Mouse (Mus musculus) urinary bladder, adult 2 months (tissue): Measurements from ENCODE around the gene Magi2. TPM values are rescaled to one million over a fixed set of nuclear protein-coding genes. Genes with fewer than 3 reads are reported as not detected.

Experiments
- DNase-seq: peaks from one replicate; pipeline ENCODE4 v3.0.0; 2022; ENCODE audit warnings: low spot score
- polyA plus RNA-seq: library from polyadenylated mRNA; depleted of rRNA; stranded (reverse); fragments of >200 nt; gene quantifications from 2 replicates; pipeline ENCODE4 v1.2.3, GENCODE M21; 2012

Gene Magi2
- polyA plus RNA-seq, 1 experiment = 1.8 TPM

DNA sequence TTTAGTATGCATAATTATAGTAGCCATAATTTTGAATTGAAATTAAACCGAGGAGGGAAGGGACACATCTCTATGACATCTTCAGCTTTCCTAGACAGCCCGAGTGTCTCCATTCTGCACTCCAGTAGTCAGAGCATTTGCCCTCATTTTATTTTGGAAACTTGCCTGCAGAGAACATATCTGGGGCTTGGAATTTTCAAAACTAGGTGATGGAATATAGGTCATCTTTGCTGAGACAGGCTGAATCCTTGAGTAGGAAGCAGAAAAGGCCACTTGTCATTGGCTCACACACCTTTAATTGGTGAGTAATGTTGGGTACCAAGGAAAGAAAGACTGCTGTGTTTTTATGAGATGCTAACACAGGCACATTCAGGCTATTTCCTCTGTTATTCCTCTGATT, 724.3 kb downstream of the Magi2 start:
- DNase-seq = no peak

DNA sequence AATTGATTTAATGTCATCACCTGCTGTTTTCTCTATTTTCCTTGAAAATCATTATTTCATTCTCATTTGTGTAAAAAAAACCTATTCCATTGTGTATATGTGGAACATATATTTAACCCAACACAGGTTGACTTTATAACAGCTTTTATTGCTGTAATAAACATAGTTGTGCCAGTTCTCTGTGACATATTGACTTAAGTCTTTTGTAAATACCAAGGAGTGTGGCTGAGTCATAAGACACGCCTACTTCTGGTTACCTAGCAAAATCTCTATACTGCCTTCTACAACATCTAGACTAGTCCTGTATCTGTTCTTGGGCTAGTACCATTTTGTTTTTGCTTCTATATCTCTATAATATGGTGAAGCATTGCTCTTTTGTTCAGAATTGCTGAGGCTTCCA, 737.3 kb downstream of the Magi2 start:
- no peak for DNase-seq

DNA sequence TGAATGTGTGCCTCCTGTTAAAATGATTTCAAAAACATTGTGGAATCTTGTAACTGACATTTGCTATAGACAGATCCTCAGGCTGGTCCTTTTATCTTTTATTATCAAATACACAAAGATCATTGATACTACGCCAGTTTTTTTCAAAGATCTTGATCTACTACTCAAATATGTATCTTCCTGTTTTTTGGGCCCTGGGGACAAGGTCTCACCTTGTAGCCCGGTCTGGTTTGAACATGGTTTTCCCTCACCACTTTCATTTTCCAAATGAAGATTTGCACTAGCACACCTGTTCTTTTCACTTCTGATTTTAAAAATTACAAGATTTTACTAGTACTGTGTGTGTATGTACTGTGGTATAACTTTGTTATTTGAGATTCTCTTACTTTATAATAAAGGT, 745.9 kb downstream of the Magi2 start:
- no peak for DNase-seq

DNA sequence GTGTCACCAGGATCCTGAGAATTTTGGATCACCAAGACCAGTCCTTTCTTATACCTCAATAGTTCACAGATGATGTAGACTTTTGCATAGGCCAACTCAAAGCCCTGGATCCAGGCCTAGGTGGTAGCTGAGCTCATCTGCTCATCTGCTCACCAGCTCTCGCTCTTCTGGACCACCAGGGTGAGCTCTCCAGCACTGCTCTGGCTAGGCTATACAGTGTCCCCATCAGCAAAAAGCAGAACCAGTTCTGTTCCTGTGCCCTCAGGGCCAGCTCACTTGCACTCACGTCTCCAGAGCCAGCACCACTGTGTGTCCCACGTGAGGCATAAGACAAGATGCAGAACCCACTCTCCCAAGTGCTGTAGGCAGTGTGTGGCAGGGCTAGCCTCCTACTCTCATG, 747.0 kb downstream of the Magi2 start:
- no peak for DNase-seq

DNA sequence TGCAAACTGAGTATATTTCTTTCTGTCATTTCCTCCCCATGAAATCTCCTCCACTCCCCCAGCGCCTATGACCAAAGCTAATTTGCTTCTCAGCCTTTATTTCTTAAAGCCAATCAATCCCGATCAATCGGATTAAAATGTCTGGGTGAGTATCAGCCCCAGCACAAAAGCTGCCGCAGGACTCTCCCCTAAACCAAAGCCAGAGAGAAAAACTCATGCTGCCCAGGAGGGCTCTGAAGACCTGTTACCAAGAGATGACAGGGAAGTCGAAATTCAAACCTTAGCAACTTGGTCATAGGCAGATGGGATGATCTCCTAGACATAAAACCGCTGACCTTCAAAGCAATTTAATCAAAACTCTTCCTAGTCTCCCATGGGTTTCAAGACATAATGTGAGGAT, 754.7 kb downstream of the Magi2 start:
- no peak for DNase-seq

DNA sequence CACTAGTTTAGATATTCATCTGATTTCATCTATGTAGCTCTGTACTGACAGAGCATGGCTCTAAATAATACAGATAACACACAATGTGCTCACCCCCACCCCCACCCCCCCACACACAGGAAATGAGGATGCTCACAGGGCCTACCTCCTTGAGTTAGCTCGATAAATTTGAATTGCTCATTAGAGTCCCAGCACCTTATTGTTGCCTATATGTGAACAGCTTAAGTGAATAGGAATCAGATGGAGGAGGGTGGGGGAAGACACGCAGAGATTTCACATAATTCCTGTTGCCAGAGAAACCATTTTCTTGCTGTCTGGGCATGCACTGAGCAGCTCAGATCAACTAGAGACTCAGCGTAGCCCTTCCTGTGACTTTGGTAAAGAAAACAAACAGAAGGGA, 755.2 kb downstream of the Magi2 start:
- no peak for DNase-seq

DNA sequence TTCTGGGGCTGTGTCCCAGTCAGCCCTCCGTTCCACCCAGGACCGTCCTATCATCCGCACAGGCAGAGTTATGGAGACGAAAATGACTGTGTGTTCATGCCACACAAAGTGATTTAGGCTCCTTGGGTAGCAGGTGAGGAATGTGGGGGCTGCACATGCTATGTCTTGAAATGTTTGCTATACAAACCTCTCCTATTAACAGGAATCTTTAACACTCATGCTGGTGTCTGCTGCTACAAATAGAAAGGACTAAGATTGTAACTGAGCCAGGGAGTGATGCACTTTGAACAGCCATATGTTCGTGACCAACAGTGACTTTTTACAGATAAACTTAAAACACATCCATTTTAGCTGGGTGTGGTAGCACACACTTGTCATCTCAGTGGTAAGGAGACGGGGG, 772.6 kb downstream of the Magi2 start:
- no peak for DNase-seq

DNA sequence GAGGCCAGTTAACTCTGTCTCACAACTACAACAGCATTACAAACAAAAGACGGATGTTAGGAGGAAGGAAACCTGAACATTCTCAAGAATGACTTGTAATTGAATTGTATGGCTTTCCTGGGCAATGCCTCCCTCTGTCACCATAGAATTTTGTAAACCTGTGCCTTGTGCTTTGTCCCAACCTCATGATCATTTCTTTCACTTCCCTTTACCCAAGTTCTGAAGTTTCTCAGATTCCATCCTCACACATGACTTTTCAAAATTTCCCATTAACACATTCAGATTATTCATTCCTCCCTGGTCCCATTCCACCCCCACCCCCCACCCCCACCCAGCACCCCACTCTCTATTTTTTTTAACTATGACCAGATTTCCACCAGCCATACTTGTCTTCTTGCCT, 773.1 kb downstream of the Magi2 start:
- no peak for DNase-seq

DNA sequence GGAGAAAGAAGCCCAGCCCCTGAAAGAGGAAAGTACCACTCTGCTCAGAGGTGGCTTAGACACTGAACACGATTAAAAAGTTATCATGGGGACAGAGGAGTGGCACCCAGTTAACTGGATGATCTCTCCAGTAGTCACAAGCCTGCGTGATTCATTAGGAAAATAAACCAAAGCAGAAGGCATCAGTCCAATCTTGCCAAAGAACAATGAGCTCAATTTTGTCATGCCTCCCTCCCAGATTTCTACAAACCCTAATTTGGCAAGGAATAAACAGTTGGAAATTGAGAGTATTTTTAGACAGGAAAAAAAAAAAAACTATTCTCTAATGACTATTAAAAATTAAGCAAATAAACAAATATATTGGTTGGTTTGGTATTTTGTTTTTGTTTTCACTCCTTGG, 779.8 kb downstream of the Magi2 start:
- no peak for DNase-seq

DNA sequence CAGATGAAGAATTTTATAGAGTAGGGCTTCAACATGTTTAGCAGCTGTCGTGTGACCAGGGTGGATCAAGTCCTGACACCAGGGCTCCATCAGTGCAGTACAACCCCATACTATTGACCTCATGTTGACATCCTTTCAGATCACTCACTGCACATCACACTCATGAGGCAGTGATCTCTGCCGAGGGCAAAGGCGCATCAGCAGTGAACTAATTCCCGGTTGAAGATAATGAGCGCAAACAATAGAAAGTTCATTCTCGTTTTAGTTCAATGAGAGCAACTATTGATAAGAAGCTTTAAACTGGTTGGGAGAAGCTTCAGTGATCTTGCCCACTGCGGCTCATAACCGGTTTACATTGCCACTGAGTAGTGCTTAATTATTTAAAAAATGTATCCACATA, 780.4 kb downstream of the Magi2 start:
- no peak for DNase-seq

DNA sequence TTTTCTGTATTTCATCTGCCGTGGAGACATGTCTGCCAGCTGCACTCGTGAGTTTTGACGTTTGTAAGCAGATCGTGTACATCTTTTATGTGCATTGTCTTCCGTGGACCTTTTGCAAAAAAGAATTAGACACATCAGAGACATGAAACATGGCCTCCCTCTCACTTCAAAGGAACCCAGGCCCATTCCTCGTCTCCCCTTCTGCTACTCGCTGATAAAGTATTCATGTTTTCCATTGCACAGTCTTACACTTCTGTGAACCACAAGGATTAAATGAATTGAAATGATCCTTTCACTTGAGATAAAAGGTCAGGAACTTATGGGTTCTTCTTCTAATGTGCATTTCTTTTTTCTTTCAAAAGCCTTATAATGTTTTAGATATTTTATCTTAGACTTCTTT, 783.4 kb downstream of the Magi2 start:
- DNase-seq = no peak

DNA sequence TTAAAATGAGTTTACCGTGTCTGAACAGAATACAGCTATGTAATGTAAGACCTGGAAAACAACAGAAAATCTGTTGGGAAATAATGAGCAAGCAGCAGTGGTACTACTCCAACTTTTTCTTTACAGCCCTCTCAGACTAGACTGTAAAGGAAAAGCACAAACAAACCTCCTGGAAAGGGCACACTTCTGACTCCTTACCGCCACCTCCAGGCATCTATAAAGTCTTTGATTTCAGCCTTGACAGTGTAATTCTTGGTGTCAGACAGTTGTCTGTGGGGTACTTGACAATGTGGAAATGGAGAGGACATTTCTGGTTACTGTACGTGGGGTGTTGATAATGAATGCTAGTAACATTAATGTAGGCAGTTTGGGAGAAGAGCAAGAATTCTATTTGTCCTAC, 791.2 kb downstream of the Magi2 start:
- DNase-seq = no peak

DNA sequence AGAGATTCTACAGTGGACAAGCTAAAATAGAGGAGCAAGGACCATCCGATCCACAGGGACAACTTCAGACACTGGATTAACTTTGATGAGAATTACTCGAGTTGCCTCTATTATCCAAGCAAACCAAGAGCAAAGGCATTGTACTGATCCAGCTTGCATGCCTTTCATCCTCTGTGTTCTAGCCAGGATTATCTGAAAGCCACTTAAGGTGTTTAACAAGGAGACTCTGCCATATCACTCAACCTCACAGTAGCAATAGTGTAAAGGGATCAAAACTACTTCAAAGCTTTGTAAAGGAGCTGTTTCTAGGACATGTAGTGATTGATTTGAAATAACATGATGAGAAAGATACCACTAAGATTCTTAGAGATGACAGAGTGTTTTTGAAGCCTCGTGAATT, 819.8 kb downstream of the Magi2 start:
- no peak for DNase-seq

DNA sequence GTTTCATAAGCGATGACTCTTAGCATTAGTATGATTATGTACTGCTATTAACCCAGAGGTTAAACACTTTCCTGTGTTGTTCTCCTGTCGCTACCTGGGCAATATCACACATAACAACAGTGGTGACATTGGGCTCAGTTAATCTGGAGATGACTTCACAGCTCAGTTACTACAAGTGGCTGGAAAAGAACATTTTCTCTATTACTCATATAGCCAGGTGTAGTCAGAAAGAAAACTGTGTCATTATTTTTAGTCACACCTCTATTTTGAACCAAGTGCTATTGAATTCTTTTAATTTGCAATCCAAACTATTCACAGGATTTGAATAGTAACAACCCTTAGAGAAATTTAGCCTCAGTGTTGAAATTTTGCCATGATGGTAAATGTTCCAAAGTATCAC, 821.5 kb downstream of the Magi2 start:
- DNase-seq = no peak

DNA sequence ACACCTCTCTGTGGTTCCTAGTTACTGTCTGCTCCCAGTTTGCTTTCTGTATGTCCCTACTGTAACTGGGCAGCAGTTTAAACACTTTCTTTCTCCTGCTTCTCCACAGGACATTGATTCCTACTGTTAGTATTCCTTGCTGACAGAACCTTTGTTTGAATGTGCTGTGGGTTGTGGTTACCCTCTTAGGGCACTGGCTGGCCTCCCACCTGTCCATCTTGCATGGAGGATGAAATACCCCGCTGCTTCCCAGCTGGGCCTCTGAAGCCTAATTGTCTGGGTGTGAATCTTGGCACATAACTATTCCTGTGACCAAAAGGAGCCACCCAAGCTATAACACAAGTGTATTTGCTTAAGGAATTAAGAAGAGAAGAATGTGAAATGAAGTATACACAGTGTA, 823.4 kb downstream of the Magi2 start:
- DNase-seq = no peak

DNA sequence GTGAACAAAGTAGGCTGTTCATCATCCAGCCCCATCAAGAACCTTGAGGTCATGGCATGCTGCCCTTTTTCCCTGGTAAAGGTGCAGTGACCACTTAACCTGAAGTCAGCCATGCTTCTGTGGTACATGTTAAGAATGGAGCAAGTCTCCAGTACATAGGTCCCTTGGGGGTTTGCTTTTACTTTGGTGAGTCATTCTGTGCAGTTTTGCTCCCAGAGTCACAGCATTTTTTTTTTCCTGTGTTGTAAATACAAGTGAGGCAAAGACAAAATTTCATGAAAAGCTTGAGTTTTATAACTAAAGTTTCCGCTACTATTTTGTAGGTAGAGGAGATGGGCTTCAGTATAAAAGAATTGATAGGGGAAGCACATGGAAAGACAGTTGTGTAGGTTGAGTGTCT, 828.2 kb downstream of the Magi2 start:
- DNase-seq = no peak

DNA sequence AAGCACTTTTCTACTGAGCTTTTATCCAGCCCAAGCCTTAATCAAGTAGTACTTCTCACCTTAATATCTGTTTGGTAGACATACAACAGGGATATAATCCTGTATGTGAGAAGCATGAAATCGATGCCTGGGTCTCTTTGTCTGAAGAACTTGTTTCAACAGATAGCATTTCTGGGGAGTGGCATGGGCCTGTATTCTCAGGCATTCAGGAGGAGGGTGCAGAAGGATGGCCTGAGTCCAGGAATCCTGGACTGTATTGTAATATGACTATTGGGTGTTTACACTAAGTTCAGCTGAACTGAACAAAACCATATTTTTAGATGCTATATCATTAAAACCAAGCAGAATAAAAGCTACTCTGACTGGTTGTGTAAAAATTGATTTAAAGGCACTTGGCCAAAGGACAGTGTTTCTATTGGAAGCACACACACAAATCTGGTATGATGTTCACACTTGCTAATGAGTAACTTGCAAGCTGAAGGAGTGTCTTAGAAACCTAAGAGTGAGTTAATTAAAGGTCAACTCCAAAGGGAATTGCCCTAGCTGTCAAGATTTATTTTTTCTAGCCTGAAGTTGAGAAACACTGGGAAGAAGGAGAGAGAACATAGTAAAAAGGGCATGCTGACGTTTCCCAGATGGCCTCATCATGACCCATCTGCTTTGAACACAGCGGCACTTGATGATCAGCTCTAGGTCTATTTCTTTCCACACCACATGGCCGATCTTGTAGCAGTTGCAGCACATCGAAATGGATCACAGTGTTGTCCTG, 829.4 kb downstream of the Magi2 start:
- DNase-seq = no peak

DNA sequence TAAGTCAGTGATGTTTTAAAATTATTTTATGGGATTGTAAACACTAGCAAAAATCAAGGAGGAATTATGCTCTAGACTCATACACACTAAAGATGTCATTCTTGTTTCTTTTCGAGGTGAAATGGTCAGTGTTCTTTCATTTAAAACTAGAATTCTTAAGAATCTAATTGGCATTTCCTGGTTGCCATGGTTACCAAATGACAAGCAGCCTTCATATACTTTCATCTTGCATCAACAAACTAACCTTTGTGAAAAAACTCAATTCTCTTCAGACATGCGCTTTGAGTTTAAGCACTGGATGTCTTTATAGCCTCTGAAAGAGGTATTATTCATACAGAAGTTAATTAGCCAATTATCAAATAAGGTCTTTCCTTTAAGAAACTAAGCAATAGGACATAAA, 830.0 kb downstream of the Magi2 start:
- DNase-seq = no peak

DNA sequence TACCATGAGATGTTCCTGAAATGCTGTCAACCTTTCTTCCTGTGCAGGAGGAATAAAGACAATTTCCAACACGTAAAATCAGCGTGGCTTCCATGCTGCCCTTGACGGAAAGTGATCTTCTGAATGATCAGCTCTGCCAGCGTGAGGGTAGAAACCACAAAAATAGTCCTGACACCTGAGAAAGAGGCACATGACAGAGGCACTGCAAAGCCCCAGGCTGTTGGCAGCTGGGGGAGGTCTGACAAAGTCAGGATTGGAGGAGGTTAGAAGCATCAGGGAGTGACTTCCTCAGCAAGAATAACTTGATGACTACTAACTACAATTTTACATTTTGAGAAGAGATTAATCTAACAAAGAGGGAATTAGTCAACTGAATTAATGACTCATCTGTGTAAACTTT, 835.2 kb downstream of the Magi2 start:
- no peak for DNase-seq

DNA sequence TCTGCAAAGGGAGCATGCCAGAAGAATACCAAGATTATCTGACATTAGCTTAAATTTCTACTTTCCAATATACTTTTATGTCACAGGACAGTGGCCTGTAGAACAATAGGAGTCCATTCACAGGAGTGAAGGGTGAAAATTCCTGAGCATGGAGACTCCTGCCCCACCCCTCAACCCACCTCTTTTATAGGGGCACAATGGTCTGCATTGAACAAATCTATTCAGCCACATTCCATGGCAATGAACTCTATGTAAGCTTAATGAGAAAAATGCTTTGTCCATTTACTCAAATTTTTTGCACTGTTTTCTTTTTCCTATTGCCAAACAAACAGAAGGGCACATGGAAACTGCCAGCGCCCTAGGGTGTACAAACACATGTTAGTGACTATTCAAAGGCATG, 838.2 kb downstream of the Magi2 start:
- no peak for DNase-seq

DNA sequence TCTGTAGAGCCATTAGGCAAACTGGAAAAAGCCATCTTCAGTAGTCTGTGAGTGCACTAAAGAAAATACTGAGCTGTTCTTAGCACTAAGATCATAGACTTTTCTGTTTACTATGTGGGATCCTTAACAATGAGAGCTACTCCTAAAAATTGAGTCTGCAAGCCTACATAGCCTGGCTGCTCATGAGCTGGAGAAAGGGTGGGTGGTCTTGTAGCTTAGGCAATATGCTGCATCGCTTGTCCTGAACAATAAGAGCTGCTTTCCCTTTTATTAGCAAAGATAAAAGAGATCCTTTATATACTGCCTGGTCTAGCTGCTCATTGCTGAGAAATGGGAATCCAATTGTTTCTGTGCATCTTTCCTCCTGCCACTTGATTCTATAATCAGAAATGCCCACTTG, 841.7 kb downstream of the Magi2 start:
- DNase-seq = no peak

DNA sequence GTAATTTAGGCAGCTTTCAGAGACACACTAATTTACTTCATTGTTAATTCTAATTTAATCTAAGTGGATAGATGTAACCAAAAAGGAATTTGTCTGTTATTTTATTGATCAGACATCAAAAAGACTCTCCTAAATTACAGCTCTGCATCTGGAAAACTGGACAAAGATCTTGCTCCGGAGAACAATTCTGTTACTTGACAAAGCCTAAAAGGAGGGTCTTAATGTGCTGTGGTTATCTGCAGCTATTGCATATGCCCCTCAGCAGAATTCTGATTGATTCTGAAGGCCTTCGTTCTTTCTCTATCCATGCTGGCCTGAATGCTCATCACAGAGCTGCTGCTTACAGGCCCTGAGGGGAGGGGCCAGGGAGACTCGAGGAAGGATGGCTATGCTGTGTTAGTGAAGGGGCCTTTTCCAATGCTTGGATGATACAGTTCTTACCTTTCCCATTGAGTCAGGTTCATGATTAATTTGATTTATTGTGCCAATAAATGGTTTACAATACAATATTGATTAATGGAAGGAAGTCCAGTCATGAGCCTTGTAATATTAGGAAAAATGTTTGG, 842.2 kb downstream of the Magi2 start:
- DNase-seq = no peak

DNA sequence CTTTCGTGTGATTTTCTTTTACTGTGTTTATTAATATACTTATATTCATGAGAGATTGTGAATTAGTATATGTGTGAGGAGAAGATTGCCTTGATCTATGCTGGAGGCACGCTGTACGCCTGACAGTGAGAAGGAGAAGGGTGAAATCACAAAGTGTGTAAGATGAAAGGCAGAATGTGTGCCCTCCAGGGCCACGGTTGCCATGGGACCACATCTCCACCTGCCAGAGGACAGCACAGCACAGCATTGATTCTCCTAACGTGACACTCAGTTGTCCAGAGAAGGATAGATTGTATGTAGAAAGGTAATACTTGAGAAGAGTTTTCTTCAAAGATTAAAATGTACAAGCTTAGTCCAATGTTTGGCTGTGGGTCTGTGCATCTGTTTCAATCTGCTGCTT, 847.3 kb downstream of the Magi2 start:
- DNase-seq = no peak

DNA sequence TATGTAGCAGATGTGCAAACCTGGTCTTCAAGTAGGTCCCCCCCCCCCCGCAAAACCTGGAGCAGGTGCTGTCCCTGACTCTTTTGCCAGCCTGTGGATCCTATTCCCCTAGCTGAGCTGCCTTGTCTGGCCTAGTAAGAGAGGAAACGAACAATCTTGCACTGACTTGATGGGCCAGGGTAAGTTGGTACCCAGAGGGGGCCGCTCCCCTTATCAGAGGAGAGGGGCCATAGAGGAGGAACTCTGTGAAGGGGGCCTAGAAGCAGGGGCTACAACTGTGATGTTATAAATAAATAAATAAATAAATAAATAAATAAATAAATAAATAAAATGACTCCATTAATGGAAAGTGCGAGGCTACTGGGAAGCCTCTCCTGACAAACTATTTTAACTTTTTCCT, 848.0 kb downstream of the Magi2 start:
- no peak for DNase-seq
